Mouse (Mus musculus): ENCODE data around the gene Rnf115.

DNA sequence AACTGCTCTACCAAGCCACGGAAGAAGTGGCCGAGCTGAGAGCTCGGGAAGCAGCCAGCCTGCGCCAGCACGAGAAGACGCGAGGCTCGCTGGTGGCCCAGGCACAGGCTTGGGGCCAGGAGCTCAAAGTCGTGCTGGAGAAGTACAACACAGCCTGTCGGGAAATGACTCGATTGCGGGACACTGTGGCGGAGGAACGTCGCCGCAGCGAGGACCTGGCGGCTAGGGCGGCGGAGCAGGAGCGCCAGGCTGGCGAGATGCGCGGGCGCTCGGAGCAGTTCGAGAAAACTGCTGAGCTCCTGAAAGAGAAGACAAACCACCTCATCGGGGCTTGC, 42.7 kb upstream of the Rnf115 start:
- TF ChIP-seq CTCF (IDR thresholded peaks at IDR 0.05; ENCODE audit: control insufficient read depth, insufficient read depth, insufficient read length) (no peak), CEBPB (IDR thresholded peaks at IDR 0.05; ENCODE audit: low read depth) (no peak), FOSL1 (IDR thresholded peaks at IDR 0.05; ENCODE audit: insufficient read depth, low read length, poor library complexity, severe bottlenecking) (no peak), MYOG (IDR thresholded peaks at IDR 0.05; ENCODE audit: control insufficient read depth, extremely low read depth, insufficient read length) (no peak), USF1 (IDR thresholded peaks at IDR 0.05; ENCODE audit: low read depth) (no peak), MAX (IDR thresholded peaks at IDR 0.05) (no peak), MYOD1 (IDR thresholded peaks at IDR 0.05; ENCODE audit: control insufficient read depth, insufficient read length, low read depth) (no peak)
